Mouse (Mus musculus) embryonic facial prominence, embryonic 14.5 days (tissue): Measurements from ENCODE around the gene Wdr83os. TPM values are rescaled to one million over a fixed set of nuclear protein-coding genes. Genes with fewer than 3 reads are reported as not detected.

Experiments used
- ATAC-seq: fragments of 200-750 bp; cut with Nextera tagmentation; 2 replicates; pipeline ENCODE4 v1.8.0; 2017; ENCODE audit warnings: low read depth, moderate number of reproducible peaks, moderate TSS enrichment
- DNase-seq: peaks from one replicate; pipeline ENCODE4 v3.0.0-alpha.2; 2015; ENCODE audit warnings: low spot score
- H3K27ac ChIP-seq: fragments of 300-500 bp; sonication (generic); replicated peaks from 2 replicates; pipeline ENCODE4 v1.5.1; 2014; ENCODE audit warnings: low read depth, mild to moderate bottlenecking, low read length, moderate library complexity
- H3K27me3 ChIP-seq: fragments of 300-500 bp; sonication (generic); replicated peaks from 2 replicates; pipeline ENCODE4 v1.6.1; 2014; ENCODE audit warnings: low read length; ENCODE audit not compliant: control insufficient read depth, insufficient read depth
- H3K36me3 ChIP-seq: fragments of 300-500 bp; sonication (generic); 2 replicates; pipeline ENCODE4 v1.6.1; 2014; ENCODE audit warnings: low read length, mixed read lengths; ENCODE audit not compliant: control insufficient read depth, insufficient read depth
- H3K4me1 ChIP-seq: fragments of 300-500 bp; sonication (generic); 2 replicates; pipeline ENCODE4 v1.6.1; 2014; ENCODE audit warnings: antibody characterized with exemption, low read length; ENCODE audit not compliant: control insufficient read depth, insufficient read depth
- H3K4me2 ChIP-seq: fragments of 300-500 bp; sonication (generic); 2 replicates; pipeline ENCODE4 v1.6.1; 2014; ENCODE audit warnings: low read depth, mild to moderate bottlenecking, low read length, moderate library complexity, mixed read lengths
- H3K4me3 ChIP-seq: fragments of 300-500 bp; sonication (generic); 2 replicates; pipeline ENCODE4 v1.5.1; 2014; ENCODE audit warnings: low read depth, mild to moderate bottlenecking, low read length
- H3K9ac ChIP-seq: fragments of 300-500 bp; sonication (generic); 2 replicates; pipeline ENCODE4 v1.6.1; 2014; ENCODE audit warnings: low read depth, mild to moderate bottlenecking, low read length, moderate library complexity, mixed read lengths
- H3K9me3 ChIP-seq: fragments of 300-500 bp; sonication (generic); 2 replicates; pipeline ENCODE4 v1.6.1; 2016; ENCODE audit warnings: low read length; ENCODE audit not compliant: control insufficient read depth
- WGBS: fragments of 180-500 bp; shearing (Covaris S2); extraction: QIAGEN DNeasy Blood & Tissue Kit; methylation state at CpG from one replicate; pipeline ENCODE4 v1.1.7; 2014; 5-methylcytosine and 5-hydroxymethylcytosine counted together
- polyA plus RNA-seq: library from polyadenylated mRNA; unstranded; fragments of >200 nt; fragmentation: Nextera tagmentation; extraction: Ambion mirVana; gene quantifications from 2 replicates; pipeline ENCODE4 v1.2.1, GENCODE M21; 2014

Wdr83os gene
- polyA plus RNA-seq, 1 experiment from 2014 or later: 127 TPM

GRCm38 (mm10) chr8:85067982-85068381 is 12.6 kb upstream of the Wdr83os start, which contains the start of gene Gm5741:
TSS of gene Gm5741 (minus strand) at chr8:85067982.
- Histone ChIP-seq H3K27me3 (no peaks in the 10 kb centered on the region), H3K27ac (no peak within 1 kb of the TSS), H3K4me2 (no peak within 1 kb of the TSS), H3K4me3 (no peak within 1 kb of the TSS), H3K9me3 (no peaks in the 10 kb centered on the region), H3K9ac (no peak within 1 kb of the TSS), H3K4me1 (peaks cover 6% of the 10 kb centered on the region), H3K36me3 (peaks cover 30% of the 10 kb centered on the region)
- DNase-seq: no peak
- ATAC-seq: no peak

- no peaks in the 10 kb centered on the region for H3K9me3 ChIP-seq
- peak overlapping the region; percentile 87 for H3K4me3 ChIP-seq
- H3K4me1 ChIP-seq: peaks cover 6% of the 10 kb centered on the region
- H3K27me3 ChIP-seq: no peaks in the 10 kb centered on the region
- H3K4me2 ChIP-seq: peak overlapping the region; percentile 65
- WGBS: 84% methylated on average over 5 of the region's 5 CpGs
- peak overlapping the region; percentile 85; the same call in 1 of the 2 replicates for H3K9ac ChIP-seq
- no peak for ATAC-seq
- H3K27ac ChIP-seq: peak overlapping the region; percentile 94
- peaks cover 41% of the 10 kb centered on the region for H3K36me3 ChIP-seq
- no peak for DNase-seq
These were observed 9.5 kb upstream of the Wdr83os start for GRCm38 (mm10) chr8:85071041-85071440.

GRCm38 (mm10) chr8:85071514-85072281 is 8.8 kb upstream of the Wdr83os start, which contains the start of gene Dhps:
TSS of gene Dhps (plus strand) at chr8:85071757.
- under 1% methylated on average over 55 of the region's 68 CpGs for whole genome bisulfite sequencing
- Histone ChIP-seq H3K9me3 (no peaks in the 10 kb centered on the region), H3K4me2 (peak within 1 kb of the TSS; percentile 65), H3K27ac (peak within 1 kb of the TSS; percentile 94), H3K9ac (peak within 1 kb of the TSS; percentile 85), H3K4me3 (peak within 1 kb of the TSS; percentile 87), H3K27me3 (no peaks in the 10 kb centered on the region), H3K36me3 (peaks cover 41% of the 10 kb centered on the region), H3K4me1 (peaks cover 6% of the 10 kb centered on the region)
- ATAC-seq (peak; percentile 94), DNase-seq (peak; percentile 97)

GRCm38 (mm10) chr8:85072364-85072929 is 8.1 kb upstream of the Wdr83os start:
- Histone ChIP-seq H3K36me3 (peaks cover 38% of the 10 kb centered on the region), H3K27me3 (no peaks in the 10 kb centered on the region), H3K4me3 (peak overlapping the region; percentile 87), H3K9me3 (no peaks in the 10 kb centered on the region), H3K4me1 (peaks cover 6% of the 10 kb centered on the region), H3K27ac (peak overlapping the region; percentile 94), H3K9ac (peak overlapping the region; percentile 85), H3K4me2 (peak overlapping the region; percentile 65)
- ATAC-seq (no peak), DNase-seq (no peak)
- 34% methylated on average over 9 of the region's 9 CpGs for WGBS

- Histone ChIP-seq H3K9me3 (no peaks in the 10 kb centered on the region), H3K27ac (no peak overlapping the region), H3K4me2 (no peak overlapping the region), H3K36me3 (peaks cover 42% of the 10 kb centered on the region), H3K27me3 (no peaks in the 10 kb centered on the region), H3K4me3 (no peak overlapping the region), H3K4me1 (peaks cover 6% of the 10 kb centered on the region), H3K9ac (no peak overlapping the region)
- 90% methylated on average over 15 of the region's 15 CpGs for WGBS
- no peak for DNase-seq
- no peak for ATAC-seq
These were observed 7.4 kb upstream of the Wdr83os start for GRCm38 (mm10) chr8:85073041-85073612.

GRCm38 (mm10) chr8:85074167-85074566 is 6.4 kb upstream of the Wdr83os start:
- no peak for ATAC-seq
- H3K9me3 ChIP-seq: no peaks in the 10 kb centered on the region
- DNase-seq: no peak
- peaks cover 6% of the 10 kb centered on the region for H3K4me1 ChIP-seq
- no peaks in the 10 kb centered on the region for H3K27me3 ChIP-seq
- H3K36me3 ChIP-seq: peaks cover 52% of the 10 kb centered on the region
- H3K27ac ChIP-seq: no peak overlapping the region
- H3K9ac ChIP-seq: no peak overlapping the region
- 83% methylated on average over 9 of the region's 10 CpGs for WGBS
- H3K4me2 ChIP-seq: no peak overlapping the region
- H3K4me3 ChIP-seq: no peak overlapping the region

- H3K36me3 ChIP-seq: peaks cover 52% of the 10 kb centered on the region
- H3K9ac ChIP-seq: no peak overlapping the region
- H3K4me1 ChIP-seq: peaks cover 8% of the 10 kb centered on the region
- no peak overlapping the region for H3K27ac ChIP-seq
- H3K27me3 ChIP-seq: no peaks in the 10 kb centered on the region
- H3K4me3 ChIP-seq: no peak overlapping the region
- ATAC-seq (no peak), DNase-seq (no peak)
- 92% methylated on average over 10 of the region's 10 CpGs for WGBS
- no peak overlapping the region for H3K4me2 ChIP-seq
- no peaks in the 10 kb centered on the region for H3K9me3 ChIP-seq
These were observed 5.9 kb upstream of the Wdr83os start for GRCm38 (mm10) chr8:85074617-85075016.

- Histone ChIP-seq H3K4me3 (no peak overlapping the region), H3K4me1 (peaks cover 9% of the 10 kb centered on the region), H3K4me2 (no peak overlapping the region), H3K36me3 (peaks cover 52% of the 10 kb centered on the region), H3K27ac (no peak overlapping the region), H3K9me3 (no peaks in the 10 kb centered on the region), H3K9ac (no peak overlapping the region), H3K27me3 (no peaks in the 10 kb centered on the region)
- DNase-seq (no peak), ATAC-seq (no peak)
- WGBS: 76% methylated on average over 9 of the region's 9 CpGs
These were observed 4.5 kb upstream of the Wdr83os start for GRCm38 (mm10) chr8:85076001-85076400.
